Comparison of ENCODE assay signal across 25 mouse cellular contexts in the genomic region with DNA sequence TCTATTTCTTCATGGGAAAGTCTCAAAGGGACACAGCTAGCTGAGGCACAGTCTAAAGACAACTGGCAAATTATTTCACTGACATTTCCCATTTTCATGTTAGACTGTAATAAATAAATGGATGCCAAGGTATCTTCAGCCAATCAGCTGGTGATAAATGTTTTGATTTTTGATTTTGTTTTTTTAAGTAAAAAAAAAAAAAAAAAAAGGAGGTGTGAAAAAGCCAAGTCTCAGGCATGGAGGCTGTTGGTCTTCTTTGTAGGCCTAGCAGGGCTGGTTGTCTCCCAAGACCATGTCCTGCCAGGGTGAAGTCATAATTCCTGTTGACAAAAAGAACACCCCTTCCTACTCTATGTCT. TPM values are rescaled to one million over a fixed set of nuclear protein-coding genes. Genes with fewer than 3 reads are reported as not detected.
DNase-seq lines count a peak whose midpoint lies in the region; ATAC-seq and TF ChIP-seq lines count a peak whose summit lies in the region.
"Had no signal": no experiment of that assay in that cellular context is flagged by ENCODE, and none has a peak within 500 bp of the region (broad histone marks: within the 10 kb centered on the region; RNA-seq: fewer than 3 reads in every experiment).

No protein-coding gene starts in this region.

- peak overlapping the region; percentile 83 for H3K4me3 ChIP-seq in megakaryocyte, embryonic 14.5 days (replicated peaks)
- H3K4me3 ChIP-seq in bone marrow, adult 2 months (replicated peaks; ENCODE audit: control insufficient read depth, low read depth, low read length): peak overlapping the region; percentile 53
- peak overlapping the region in 1 of 2 experiments; percentile 87; a peak in 2 of 4 replicates for H3K4me3 ChIP-seq in liver, embryonic 14.5 days (ENCODE audit: insufficient read depth in 1 of 2, low read depth in 2 of 2, low read length in 2 of 2)
- no peak overlapping the region for H3K4me3 ChIP-seq in hindbrain, embryonic 12.5 days
- H3K4me3 ChIP-seq in intestine, embryonic 15.5 days (replicated peaks): no peak overlapping the region
- H3K4me3 ChIP-seq: embryonic facial prominence, embryonic 15.5 days; forebrain, embryonic 10.5 days; heart, embryonic 13.5 days; hindbrain, embryonic 15.5 days; limb, embryonic 12.5 days; myocyte; neural tube, embryonic 13.5 days had no signal

- H3K36me3 ChIP-seq in megakaryocyte, embryonic 14.5 days (replicated peaks; ENCODE audit: low read length): no peaks in the 10 kb centered on the region
- H3K36me3 ChIP-seq in liver, embryonic 14.5 days (replicated peaks; ENCODE audit: control insufficient read depth, insufficient read depth, low read depth): peaks cover 3% of the 10 kb centered on the region
- H3K36me3 ChIP-seq in hindbrain, embryonic 12.5 days: no peaks in the 10 kb centered on the region
- no peaks in the 10 kb centered on the region for H3K36me3 ChIP-seq in intestine, embryonic 15.5 days
- H3K36me3 ChIP-seq: embryonic facial prominence, embryonic 15.5 days; forebrain, embryonic 10.5 days; heart, embryonic 13.5 days; hindbrain, embryonic 15.5 days; limb, embryonic 12.5 days; neural tube, embryonic 13.5 days had no signal

- peaks cover 14% of the 10 kb centered on the region for H3K27me3 ChIP-seq in megakaryocyte, embryonic 14.5 days (replicated peaks)
- peaks cover 2% of the 10 kb centered on the region for H3K27me3 ChIP-seq in liver, embryonic 14.5 days (ENCODE audit: control insufficient read depth, insufficient read depth, low read length)
- H3K27me3 ChIP-seq in hindbrain, embryonic 12.5 days: peaks cover 27% of the 10 kb centered on the region
- H3K27me3 ChIP-seq in intestine, embryonic 15.5 days (replicated peaks): peaks cover 22% of the 10 kb centered on the region

- TF ChIP-seq CTCF in bone marrow, adult 2 months (IDR thresholded peaks at IDR 0.05; ENCODE audit: control insufficient read depth, insufficient read depth, low read length): no peak
- TF ChIP-seq CTCF in liver, embryonic 14.5 days (IDR thresholded peaks at IDR 0.05; ENCODE audit: low read depth): no peak

- H3K4me1 ChIP-seq in megakaryocyte, embryonic 14.5 days: peaks cover 81% of the 10 kb centered on the region
- H3K4me1 ChIP-seq in bone marrow, adult 2 months (ENCODE audit: control insufficient read depth, insufficient read depth, low read length): peaks cover 12% of the 10 kb centered on the region
- H3K4me1 ChIP-seq in liver, embryonic 14.5 days (replicated peaks; ENCODE audit: control insufficient read depth in 2 of 2, insufficient read depth in 2 of 2, low read length in 1 of 2): peaks cover 41 to 44% of the 10 kb centered on the region in 2 experiments
- peaks cover 16% of the 10 kb centered on the region for H3K4me1 ChIP-seq in hindbrain, embryonic 12.5 days
- H3K4me1 ChIP-seq in intestine, embryonic 15.5 days (replicated peaks): peaks cover 11% of the 10 kb centered on the region; the same call in 1 of the 2 replicates

- no peak for TF ChIP-seq POLR2A in bone marrow, adult 2 months (IDR thresholded peaks at IDR 0.05; ENCODE audit: borderline replicate concordance, control insufficient read depth, low read depth, low read length)

- peak overlapping the region; percentile 94 for H3K4me2 ChIP-seq in liver, embryonic 14.5 days (ENCODE audit: low read depth)
- H3K4me2 ChIP-seq in hindbrain, embryonic 12.5 days (replicated peaks): no peak overlapping the region
- H3K4me2 ChIP-seq in intestine, embryonic 15.5 days (replicated peaks): no peak overlapping the region
- H3K4me2 ChIP-seq: embryonic facial prominence, embryonic 15.5 days; hindbrain, embryonic 15.5 days; limb, embryonic 12.5 days; neural tube, embryonic 13.5 days had no signal

- peak overlapping the region; percentile 97 for H3K9ac ChIP-seq in liver, embryonic 14.5 days (replicated peaks)
- H3K9ac ChIP-seq in hindbrain, embryonic 12.5 days: no peak overlapping the region
- no peak overlapping the region for H3K9ac ChIP-seq in intestine, embryonic 15.5 days
- H3K9ac ChIP-seq: embryonic facial prominence, embryonic 15.5 days; heart, embryonic 13.5 days; hindbrain, embryonic 15.5 days; limb, embryonic 12.5 days; neural tube, embryonic 13.5 days had no signal

- DNase-seq in liver, embryonic 14.5 days (ENCODE audit: low read depth in 3 of 3, low spot score in 3 of 3): no peak
- DNase-seq in gastrocnemius, postnatal 10 days: no peak
- DNase-seq: adrenal gland, postnatal 14 days; cerebellum, adult 11 months; cerebellum, adult 9-11 months; gastrocnemius, postnatal 14 days; kidney, adult 9 months; kidney, postnatal 25 days; layer of hippocampus, postnatal 36 days; lung, adult 2 months had no signal

- H3K27ac ChIP-seq in bone marrow, adult 2 months (ENCODE audit: control insufficient read depth, insufficient read depth, low read depth, low read length, poor library complexity): peak overlapping the region; percentile 93; the same call in 1 of the 2 replicates
- peak overlapping the region; percentile 85 for H3K27ac ChIP-seq in liver, embryonic 14.5 days
- no peak overlapping the region for H3K27ac ChIP-seq in hindbrain, embryonic 12.5 days
- no peak overlapping the region for H3K27ac ChIP-seq in intestine, embryonic 15.5 days
- H3K27ac ChIP-seq: embryonic facial prominence, embryonic 15.5 days; forebrain, embryonic 10.5 days; heart, embryonic 13.5 days; hindbrain, embryonic 15.5 days; limb, embryonic 12.5 days; neural tube, embryonic 13.5 days; stomach, postnatal 0 days had no signal

- ATAC-seq in megakaryocyte, adult 5-6 weeks (ENCODE audit: poor library complexity, severe bottlenecking): no peak
- no peak for ATAC-seq in liver, embryonic 14.5 days (ENCODE audit: insufficient read depth)
- no peak for ATAC-seq in hindbrain, embryonic 12.5 days (ENCODE audit: low FRiP score)
- ATAC-seq in intestine, embryonic 15.5 days: no peak
- ATAC-seq: forebrain, embryonic 16.5 days; midbrain, embryonic 16.5 days had no signal

- H3K9me3 ChIP-seq in megakaryocyte, embryonic 14.5 days: no peaks in the 10 kb centered on the region
- H3K9me3 ChIP-seq in liver, embryonic 14.5 days (ENCODE audit: control insufficient read depth, low read length): no peaks in the 10 kb centered on the region
- H3K9me3 ChIP-seq in hindbrain, embryonic 12.5 days (replicated peaks): no peaks in the 10 kb centered on the region
- H3K9me3 ChIP-seq in intestine, embryonic 15.5 days: no peaks in the 10 kb centered on the region
- H3K9me3 ChIP-seq: embryonic facial prominence, embryonic 15.5 days; forebrain, embryonic 10.5 days; heart, embryonic 13.5 days; hindbrain, embryonic 15.5 days; limb, embryonic 12.5 days; neural tube, embryonic 13.5 days had no signal

- TF ChIP-seq EP300 in liver, embryonic 14.5 days (IDR thresholded peaks at IDR 0.05; ENCODE audit: low read depth): no peak

RNA-seq across cellular contexts. Expression of a gene that starts 4.9 kb away (rescaled TPM):
- polyA plus RNA-seq in megakaryocyte, embryonic 14.5 days (2012; ENCODE audit: insufficient read depth, low replicate concordance): 15.2 and 18.0 TPM in 2 replicates
- 217 and 226 TPM in 2 replicates for total RNA-seq in megakaryocyte, adult 5-6 weeks (2015)
- total RNA-seq in megakaryocyte, adult 5-6 weeks (2017): 80.8 and 104 TPM in 2 replicates
- 32.8 and 38.1 TPM in 2 replicates for polyA plus RNA-seq in bone marrow, adult 2 months (2011; ENCODE audit: insufficient read depth, insufficient read length, low replicate concordance, missing spikeins)
- polyA plus RNA-seq in liver, embryonic 14.5 days (2012; rRNA removed): 63.3 and 65.4 TPM in 2 replicates
- 46.6 and 60.5 TPM in 2 replicates for polyA plus RNA-seq in liver, embryonic 14.5 days (2014; fragmentation: Nextera tagmentation; extraction: Ambion mirVana)
- 0.94 and 2.0 TPM in 2 replicates for polyA plus RNA-seq in hindbrain, embryonic 12.5 days (2016; fragmentation: Nextera tagmentation; extraction: Ambion mirVana)
- total RNA-seq in gastrocnemius, postnatal 10 days (2021): 1 to 10 TPM; 1.1 to 2.6 TPM
- 1.5 and 1.7 TPM in 2 replicates for polyA plus RNA-seq in intestine, embryonic 15.5 days (2015; fragmentation: Nextera tagmentation; extraction: Ambion mirVana)

Comparison
In these comparisons a context has a peak if more than half of its experiments do, and no peak if none do; other contexts are left out.
1. H3K4me3 ChIP-seq: peak in megakaryocyte, embryonic 14.5 days (single experiment) and bone marrow, adult 2 months (single experiment); none in hindbrain, embryonic 12.5 days (single experiment) and intestine, embryonic 15.5 days (single experiment).
2. H3K27ac ChIP-seq: peak in bone marrow, adult 2 months (single experiment) and liver, embryonic 14.5 days (single experiment); none in hindbrain, embryonic 12.5 days (single experiment) and intestine, embryonic 15.5 days (single experiment).